Mouse (Mus musculus) liver, postnatal 0 days (tissue): ENCODE measurements around the gene 9430038I01Rik. TPM values are rescaled to one million over a fixed set of nuclear protein-coding genes. Genes with fewer than 3 reads are reported as not detected.

Experiments
- ATAC-seq: fragments of 200-750 bp; cut with Nextera tagmentation; 2 replicates; pipeline ENCODE4 v1.8.0; 2017; ENCODE audit warnings: mild to moderate bottlenecking, moderate library complexity
- DNase-seq: peaks from one replicate; pipeline ENCODE4 v3.0.0-alpha.2; 2016
- H3K27ac ChIP-seq: fragments of 300-500 bp; sonication (generic); 2 replicates; pipeline ENCODE4 v1.5.1; 2014; ENCODE audit warnings: antibody characterized with exemption, moderate library complexity, mild to moderate bottlenecking, low read depth
- H3K27me3 ChIP-seq: fragments of 300-500 bp; sonication (generic); 2 replicates; pipeline ENCODE4 v1.6.1; 2014; ENCODE audit warnings: low read length, control low read depth, mixed read lengths; ENCODE audit not compliant: insufficient read depth
- H3K36me3 ChIP-seq: fragments of 300-500 bp; sonication (generic); replicated peaks from 2 replicates; pipeline ENCODE4 v1.6.1; 2014; ENCODE audit warnings: mild to moderate bottlenecking, control low read depth, low read length, moderate library complexity, mixed read lengths; ENCODE audit not compliant: insufficient read depth
- H3K4me1 ChIP-seq: fragments of 300-500 bp; sonication (generic); 2 replicates; pipeline ENCODE4 v1.6.1; 2014; ENCODE audit warnings: antibody characterized with exemption, mild to moderate bottlenecking, control low read depth; ENCODE audit not compliant: insufficient read depth
- H3K4me2 ChIP-seq: fragments of 300-500 bp; sonication (generic); 2 replicates; pipeline ENCODE4 v1.6.1; 2014; ENCODE audit warnings: low read depth, mild to moderate bottlenecking, low read length, moderate library complexity, mixed read lengths
- H3K4me3 ChIP-seq: fragments of 300-500 bp; sonication (generic); 2 replicates; pipeline ENCODE4 v1.5.1; 2014; ENCODE audit warnings: low read depth, low read length
- H3K9ac ChIP-seq: fragments of 300-500 bp; sonication (generic); replicated peaks from 2 replicates; pipeline ENCODE4 v1.6.1; 2014; ENCODE audit warnings: mild to moderate bottlenecking, moderate library complexity
- H3K9me3 ChIP-seq: fragments of 300-500 bp; sonication (generic); 2 replicates; pipeline ENCODE4 v1.6.1; 2016; ENCODE audit warnings: mild to moderate bottlenecking, control low read depth, low read length, mixed read lengths
- CTCF ChIP-seq: sonication (generic); IDR thresholded peaks from 2 replicates; pipeline ENCODE4 v1.5.1; 2016; ENCODE audit warnings: antibody characterized with exemption, low read depth
- EP300 ChIP-seq: IDR thresholded peaks from 2 replicates; pipeline ENCODE4 v1.6.1; 2016; ENCODE audit warnings: antibody characterized with exemption, low read depth, mild to moderate bottlenecking
- WGBS: fragments of 180-500 bp; shearing (Covaris S2); extraction: QIAGEN DNeasy Blood & Tissue Kit; methylation state at CpG from one replicate; pipeline ENCODE4 v1.1.7; 2014; ENCODE audit not compliant: insufficient replicate concordance; 5-methylcytosine and 5-hydroxymethylcytosine counted together
- polyA plus RNA-seq: library from polyadenylated mRNA; unstranded; fragments of >200 nt; fragmentation: Nextera tagmentation; extraction: Ambion mirVana; gene quantifications from 2 replicates; pipeline ENCODE4 v1.2.1, GENCODE M21; 2015

9430038I01Rik gene
- polyA plus RNA-seq, 1 experiment from 2014 or later = 14.8 TPM

- Histone ChIP-seq H3K4me2 (no peak overlapping the region), H3K9ac (no peak overlapping the region), H3K27ac (no peak overlapping the region), H3K36me3 (no peaks in the 10 kb centered on the region), H3K4me3 (no peak overlapping the region), H3K27me3 (no peaks in the 10 kb centered on the region), H3K9me3 (no peaks in the 10 kb centered on the region), H3K4me1 (peaks cover 21% of the 10 kb centered on the region)
- DNase-seq (peak; percentile 18), ATAC-seq (no peak)
- 88% methylated on average over 1 of the region's 1 CpGs for WGBS
- TF ChIP-seq CTCF = no peak
- no peak for TF ChIP-seq EP300
These were observed 3.0 kb downstream of the 9430038I01Rik start for GRCm38 (mm10) chr7:137407428-137408058.

DNA sequence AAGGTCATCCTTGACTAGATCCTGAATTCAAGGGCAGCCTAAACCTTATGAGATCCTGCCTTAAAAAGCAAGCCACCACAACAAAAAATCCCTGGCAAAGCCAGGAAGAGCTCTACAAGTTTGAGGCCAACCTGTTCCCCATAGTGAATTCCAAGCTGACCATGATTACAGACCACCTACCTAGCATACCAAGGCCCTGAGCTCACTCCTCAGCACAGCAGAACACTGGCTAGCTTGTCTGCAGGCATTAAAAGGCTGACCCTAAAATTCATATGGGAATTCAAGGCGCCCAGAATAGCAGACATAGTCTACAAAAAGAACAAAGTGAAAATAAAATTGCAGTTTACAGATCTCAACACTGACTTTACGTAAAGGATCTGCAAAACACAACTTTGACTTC, 6.4 kb downstream of the 9430038I01Rik start:
- ATAC-seq (no peak), DNase-seq (no peak)
- Histone ChIP-seq H3K4me1 (peaks cover 8% of the 10 kb centered on the region), H3K27ac (no peak overlapping the region), H3K36me3 (no peaks in the 10 kb centered on the region), H3K27me3 (no peaks in the 10 kb centered on the region), H3K9ac (no peak overlapping the region), H3K4me3 (no peak overlapping the region), H3K9me3 (no peaks in the 10 kb centered on the region), H3K4me2 (no peak overlapping the region)
- WGBS = 73% methylated on average over 2 of the region's 2 CpGs
- TF ChIP-seq CTCF (no peak), EP300 (no peak)

- Histone ChIP-seq H3K4me2 (no peak overlapping the region), H3K27ac (no peak overlapping the region), H3K4me1 (no peaks in the 10 kb centered on the region), H3K9ac (no peak overlapping the region), H3K9me3 (no peaks in the 10 kb centered on the region), H3K4me3 (no peak overlapping the region), H3K36me3 (no peaks in the 10 kb centered on the region), H3K27me3 (no peaks in the 10 kb centered on the region)
- whole genome bisulfite sequencing = 86% methylated on average over 4 of the region's 4 CpGs
- no peak for ATAC-seq
- no peak for DNase-seq
- no peak for TF ChIP-seq CTCF
- TF ChIP-seq EP300 = no peak
These were observed 11.6 kb downstream of the 9430038I01Rik start for GRCm38 (mm10) chr7:137398973-137399372.

GRCm38 (mm10) chr7:137397361-137397910, 13.1 kb downstream of the 9430038I01Rik start:
- Histone ChIP-seq H3K4me1 (no peaks in the 10 kb centered on the region), H3K27ac (no peak overlapping the region), H3K36me3 (no peaks in the 10 kb centered on the region), H3K9me3 (no peaks in the 10 kb centered on the region), H3K4me2 (no peak overlapping the region), H3K4me3 (no peak overlapping the region), H3K27me3 (no peaks in the 10 kb centered on the region), H3K9ac (no peak overlapping the region)
- 91% methylated on average over 8 of the region's 8 CpGs for WGBS
- TF ChIP-seq EP300 = no peak
- TF ChIP-seq CTCF = no peak
- ATAC-seq = no peak
- no peak for DNase-seq

- Histone ChIP-seq H3K9me3 (no peaks in the 10 kb centered on the region), H3K9ac (no peak overlapping the region), H3K27me3 (no peaks in the 10 kb centered on the region), H3K27ac (no peak overlapping the region), H3K4me2 (no peak overlapping the region), H3K4me1 (no peaks in the 10 kb centered on the region), H3K36me3 (no peaks in the 10 kb centered on the region), H3K4me3 (no peak overlapping the region)
- WGBS = 88% methylated on average over 4 of the region's 4 CpGs
- TF ChIP-seq CTCF (no peak), EP300 (no peak)
- ATAC-seq (no peak), DNase-seq (no peak)
These were observed 15.1 kb downstream of the 9430038I01Rik start for GRCm38 (mm10) chr7:137395421-137395820.

- no peak overlapping the region for H3K27ac ChIP-seq
- TF ChIP-seq CTCF = no peak
- no peak for TF ChIP-seq EP300
- 85% methylated on average over 5 of the region's 5 CpGs for WGBS
- DNase-seq (no peak), ATAC-seq (no peak)
- no peaks in the 10 kb centered on the region for H3K36me3 ChIP-seq
- 0 out of 2 replicates have a peak, but pooled peaks cover 2% of the 10 kb centered on the region for H3K9me3 ChIP-seq
- H3K9ac ChIP-seq = no peak overlapping the region
- H3K27me3 ChIP-seq = no peaks in the 10 kb centered on the region
- no peak overlapping the region for H3K4me3 ChIP-seq
- no peaks in the 10 kb centered on the region for H3K4me1 ChIP-seq
- H3K4me2 ChIP-seq = no peak overlapping the region
These were observed 22.7 kb downstream of the 9430038I01Rik start for GRCm38 (mm10) chr7:137387863-137388262.
